Mouse (Mus musculus): ENCODE data around the gene Rab34.

Rab34 gene

GRCm38 (mm10) chr11:78165761-78166109 is 22.5 kb upstream of the Rab34 start:
- peak; percentile 91 for DNase-seq

- DNase-seq: no peak
Observed at GRCm38 (mm10) chr11:78166161-78166560, 22.1 kb upstream of the Rab34 start.

DNA sequence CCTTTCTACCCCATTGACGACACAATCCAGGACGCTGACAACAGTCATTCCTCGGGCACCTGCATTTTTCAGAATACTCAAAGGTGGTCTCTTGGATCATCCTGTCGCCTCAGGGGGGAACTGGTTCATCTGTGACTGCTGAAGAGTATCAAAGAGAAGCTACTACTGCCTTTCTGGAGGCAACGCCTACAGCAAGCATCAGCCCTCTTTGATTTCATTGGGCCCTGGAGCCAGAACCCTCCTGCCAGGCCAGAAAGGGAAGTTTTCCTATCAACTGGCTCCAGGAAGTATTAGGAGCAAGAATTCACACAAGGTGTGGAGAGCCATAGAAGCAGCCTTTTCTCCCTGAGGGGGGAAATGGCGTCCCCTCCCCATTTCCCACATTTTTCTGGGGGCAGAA is 21.6 kb upstream of the Rab34 start:
- no peak for DNase-seq

DNA sequence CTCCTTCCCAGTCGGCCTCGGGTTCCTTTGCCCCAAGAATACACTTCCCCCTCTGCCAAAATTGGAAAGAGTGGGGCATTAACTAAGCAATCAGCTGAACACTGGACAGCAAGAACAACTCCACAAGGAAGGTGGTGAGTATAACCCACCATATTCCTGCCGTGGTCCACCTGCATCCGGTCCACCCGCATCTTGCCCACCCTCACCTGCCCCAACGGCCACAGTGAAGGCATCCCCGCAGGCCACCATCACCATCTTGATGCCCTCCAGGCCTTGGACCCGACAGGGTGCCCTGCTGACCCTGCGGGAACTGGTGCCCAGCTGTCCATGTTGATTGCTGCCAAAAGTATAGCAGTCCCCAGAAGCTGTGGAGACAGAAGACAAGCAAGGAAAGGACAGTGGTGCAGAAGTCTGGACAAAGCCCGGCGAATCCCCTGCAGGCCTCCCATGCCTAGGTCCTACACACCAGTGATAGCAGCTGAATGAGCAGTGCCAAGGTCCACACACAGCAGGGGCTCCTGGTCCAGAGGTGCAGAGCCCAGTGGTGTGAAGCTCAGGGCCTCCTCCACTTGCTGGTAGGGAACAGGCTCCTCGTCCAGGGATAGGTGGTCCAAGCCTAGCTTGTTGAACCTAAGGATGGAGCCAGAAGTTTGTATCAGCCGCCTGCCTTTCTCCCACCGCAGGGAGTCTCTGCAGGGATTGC is 20.8 kb upstream of the Rab34 start:
- no peak for DNase-seq

GRCm38 (mm10) chr11:78168541-78169468 is 19.4 kb upstream of the Rab34 start:
- DNase-seq: no peak

- DNase-seq: peak; percentile 58
Observed at GRCm38 (mm10) chr11:78170306-78170705, 17.9 kb upstream of the Rab34 start.

- DNase-seq: no peak
Observed at GRCm38 (mm10) chr11:78171328-78171727, 16.9 kb upstream of the Rab34 start.

- DNase-seq: no peak
Observed at GRCm38 (mm10) chr11:78172034-78172747, 16.0 kb upstream of the Rab34 start.

GRCm38 (mm10) chr11:78172748-78173383 is 15.4 kb upstream of the Rab34 start:
- DNase-seq: no peak

DNA sequence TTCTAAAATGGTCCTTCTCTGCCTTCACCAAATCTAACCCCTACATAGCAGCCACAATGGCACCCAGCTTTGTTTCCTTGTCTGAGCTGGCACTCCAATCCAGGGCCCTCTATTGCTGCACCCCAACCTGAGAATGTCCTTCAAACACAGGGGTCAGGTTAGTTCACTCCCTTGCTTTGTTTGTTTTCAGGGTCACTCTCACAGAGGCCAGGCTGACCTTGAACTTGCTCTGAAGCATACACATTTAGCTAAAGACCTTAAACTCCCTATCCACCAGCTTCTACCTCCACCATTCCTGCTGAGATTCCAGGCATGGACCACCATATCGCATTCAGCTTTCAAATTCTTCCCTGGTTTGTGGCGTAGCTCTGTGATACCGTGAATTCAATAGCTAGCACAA is 13.7 kb upstream of the Rab34 start:
- no peak for DNase-seq

GRCm38 (mm10) chr11:78175771-78176401 is 12.3 kb upstream of the Rab34 start:
- no peak for DNase-seq

DNA sequence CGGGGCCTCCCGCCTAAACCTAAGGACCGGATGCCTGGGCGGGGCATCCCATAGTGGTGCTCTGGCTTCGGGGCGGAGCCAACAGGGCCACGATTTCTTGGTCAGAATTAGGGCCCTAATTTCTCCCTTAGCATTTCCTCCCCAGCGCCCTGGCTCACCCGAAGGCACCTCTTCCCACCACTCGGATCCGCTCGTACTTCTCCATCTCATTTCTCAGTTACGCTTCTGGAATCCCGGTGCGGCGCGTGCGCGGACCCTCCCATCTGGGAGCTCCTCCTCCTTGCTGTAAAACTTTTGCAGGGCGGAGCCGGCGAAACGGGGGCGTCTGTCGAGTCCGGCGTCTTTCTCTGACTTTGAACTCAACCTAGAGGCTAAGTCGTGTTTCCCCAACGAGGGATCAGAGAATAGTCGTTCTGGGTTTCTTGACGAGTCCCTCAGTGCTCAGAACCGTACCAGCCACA is 11.8 kb upstream of the Rab34 start, which contains the start of the genes Nek8 and Tlcd1:
Gene Nek8 (minus strand): TSS at position 274 of the 461 bp plus-strand sequence.
Gene Tlcd1 (plus strand): TSS at position 310 of the 461 bp plus-strand sequence.
- peak; percentile 99 for DNase-seq

- DNase-seq: no peak
Observed at GRCm38 (mm10) chr11:78176905-78177331, 11.3 kb upstream of the Rab34 start.

DNA sequence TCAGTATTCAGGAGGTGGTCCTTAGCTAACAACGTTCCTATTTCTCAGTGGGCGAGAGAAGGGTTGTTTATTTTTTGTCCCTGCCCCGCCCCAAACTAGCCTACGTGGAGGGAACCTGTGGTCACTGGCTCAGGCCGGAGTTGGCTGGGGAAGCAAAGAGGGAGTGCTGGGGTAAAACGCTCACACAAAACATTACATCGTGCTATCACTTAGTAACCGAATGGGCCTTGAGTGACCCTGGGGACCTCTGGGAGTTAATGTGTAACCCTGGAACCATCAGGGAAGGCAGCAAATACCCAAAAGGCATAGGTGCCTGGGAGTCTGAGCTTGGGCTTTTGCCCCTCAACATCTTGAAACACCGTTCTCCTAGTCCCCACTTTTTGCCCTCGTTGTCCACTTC is 10.8 kb upstream of the Rab34 start:
- DNase-seq: no peak

- peak; percentile 99 for DNase-seq
Observed at GRCm38 (mm10) chr11:78177903-78178858, 10.0 kb upstream of the Rab34 start.

GRCm38 (mm10) chr11:78178859-78179437 is 9.3 kb upstream of the Rab34 start:
- DNase-seq: peak; percentile 85

GRCm38 (mm10) chr11:78179438-78179999 is 8.7 kb upstream of the Rab34 start:
- DNase-seq: no peak

DNA sequence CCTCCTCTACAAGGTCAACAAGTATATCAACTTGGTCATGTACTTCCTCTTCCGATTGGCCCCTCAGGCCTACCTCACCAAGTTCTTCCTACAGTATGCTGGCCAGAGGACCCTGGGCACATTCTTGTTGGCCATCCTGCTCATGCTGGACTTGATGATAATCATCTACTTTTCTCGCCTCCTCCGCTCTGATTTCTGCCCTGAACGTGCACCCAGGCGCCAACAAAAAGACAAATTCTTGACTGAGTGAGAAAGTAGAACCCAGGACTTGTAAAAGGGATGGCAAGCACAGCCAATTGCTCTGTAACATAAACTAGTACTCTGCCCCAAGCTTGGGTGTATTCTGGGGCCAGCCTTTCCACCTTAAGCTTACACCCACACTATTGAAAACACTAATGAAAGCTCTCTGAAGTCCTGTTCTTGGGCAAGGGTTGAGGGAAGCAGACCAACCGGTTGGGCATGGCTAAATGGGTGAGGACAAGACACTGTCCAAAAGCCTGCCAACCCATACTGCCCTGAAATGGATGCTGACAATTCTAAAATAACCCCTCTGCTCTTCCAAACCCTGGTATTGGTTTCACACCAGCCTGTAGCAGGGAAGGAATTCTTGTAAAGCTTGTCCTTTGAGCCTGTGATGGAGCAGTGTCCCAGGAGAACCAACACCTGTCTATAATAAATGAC is 8.0 kb upstream of the Rab34 start:
- DNase-seq: no peak

- DNase-seq: no peak
Observed at GRCm38 (mm10) chr11:78181830-78182357, 6.3 kb upstream of the Rab34 start.
